Mouse (Mus musculus) megakaryocyte-erythroid progenitor cell, adult 5 weeks (primary cell): ENCODE data around the gene Mtfp1. TPM values are rescaled to one million over a fixed set of nuclear protein-coding genes. Genes with fewer than 3 reads are reported as not detected.

Experiments
- polyA plus RNA-seq: library from polyadenylated mRNA; stranded (reverse); fragments of >175 nt; gene quantifications from 2 replicates; pipeline ENCODE4 v1.2.3, GENCODE M21; 2012

Gene Mtfp1
- polyA plus RNA-seq = 13.1 and 14.4 TPM in 2 replicates

DNA sequence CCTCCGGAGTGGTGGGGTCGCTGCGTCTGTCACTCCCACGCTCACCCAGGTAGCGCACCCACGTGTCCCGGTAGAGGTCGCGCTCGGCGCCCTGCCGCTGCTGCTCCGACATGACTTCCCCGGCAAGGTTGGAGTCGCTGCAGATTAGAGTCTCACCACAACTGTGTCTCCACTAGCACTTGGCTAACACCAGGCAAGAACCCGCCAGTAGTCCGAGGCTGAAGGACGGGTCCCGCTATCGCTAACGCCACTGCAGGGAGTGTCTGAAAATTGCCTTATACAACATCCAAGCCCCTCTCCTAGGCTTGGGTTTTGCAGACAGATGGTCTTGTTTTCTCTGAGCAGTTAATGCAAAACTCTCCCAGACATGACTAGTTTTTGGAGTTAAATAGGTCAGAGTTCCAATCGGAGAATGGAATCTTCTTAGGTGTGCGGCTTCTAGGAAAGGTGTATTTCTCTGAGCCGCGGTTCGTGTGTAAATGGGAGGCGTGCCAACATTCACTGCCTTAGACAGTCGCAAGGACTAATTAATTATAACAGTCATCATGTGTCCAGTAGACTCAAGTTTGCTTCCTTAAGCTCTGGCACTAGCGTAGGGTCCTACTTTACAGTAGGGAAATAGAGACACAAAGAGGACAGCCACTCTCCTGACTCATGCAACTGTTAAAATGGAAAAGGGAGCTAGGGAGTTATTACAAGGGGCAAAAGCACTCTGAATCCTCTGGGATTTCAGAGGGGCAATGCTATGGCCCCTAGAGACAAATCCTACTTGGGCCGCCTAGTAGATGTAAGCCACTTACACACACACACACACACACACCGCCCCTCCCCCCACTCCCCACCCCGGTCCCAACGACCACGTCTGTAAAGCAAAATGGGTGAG is at the start of gene Mtfp1:
Gene Mtfp1, minus strand, starts transcription at position 275 of the 883 bp plus-strand sequence.

DNA sequence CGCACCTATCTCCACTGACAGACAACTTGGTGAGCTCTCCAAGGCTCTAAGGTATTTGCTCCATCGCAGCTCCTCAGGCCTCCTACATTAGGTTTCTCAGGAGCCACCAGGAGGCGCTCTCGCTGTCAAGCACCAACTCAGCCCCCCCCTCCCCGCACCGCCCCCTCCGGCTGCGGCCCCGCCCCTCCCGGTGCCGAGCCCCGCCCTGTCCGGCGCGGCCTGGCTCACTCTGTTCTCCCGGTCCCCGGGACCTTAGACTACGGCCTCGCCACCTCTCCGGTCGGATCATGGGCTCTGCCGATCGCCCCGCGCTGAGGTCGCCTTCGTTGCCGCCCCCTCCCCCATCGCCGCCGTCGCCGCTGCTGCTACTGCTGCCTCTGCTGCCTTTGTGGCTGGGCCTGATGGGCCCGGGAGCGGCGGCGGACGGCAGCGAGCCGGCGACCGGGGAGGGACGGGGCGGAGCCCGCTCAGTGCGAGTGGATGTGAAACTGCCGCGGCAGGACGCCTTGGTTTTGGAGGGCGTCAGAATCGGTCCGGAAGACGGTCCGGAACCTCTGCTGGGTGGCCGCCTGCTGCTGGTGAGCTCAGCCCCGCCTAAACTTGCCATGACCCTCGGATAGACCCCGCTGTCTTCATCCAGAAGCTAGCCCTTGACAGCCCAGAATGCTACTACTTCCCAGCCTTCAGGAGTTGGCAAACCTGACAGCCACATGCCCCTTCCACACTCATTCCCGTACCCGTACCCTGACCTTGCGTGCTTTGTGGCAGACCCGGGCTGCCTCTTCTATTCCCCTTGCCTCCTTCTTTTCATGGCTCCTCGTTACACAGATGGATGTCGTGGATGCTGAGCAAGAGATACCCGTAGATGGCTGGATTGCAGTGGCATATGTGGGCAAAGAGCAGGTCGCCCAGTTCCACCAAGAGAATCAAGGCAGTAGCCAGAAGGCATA is 40.0 kb upstream of the Mtfp1 start, which contains the start of gene Rnf215:
Gene Rnf215, plus strand, starts transcription at position 217 of the 950 bp plus-strand sequence.

DNA sequence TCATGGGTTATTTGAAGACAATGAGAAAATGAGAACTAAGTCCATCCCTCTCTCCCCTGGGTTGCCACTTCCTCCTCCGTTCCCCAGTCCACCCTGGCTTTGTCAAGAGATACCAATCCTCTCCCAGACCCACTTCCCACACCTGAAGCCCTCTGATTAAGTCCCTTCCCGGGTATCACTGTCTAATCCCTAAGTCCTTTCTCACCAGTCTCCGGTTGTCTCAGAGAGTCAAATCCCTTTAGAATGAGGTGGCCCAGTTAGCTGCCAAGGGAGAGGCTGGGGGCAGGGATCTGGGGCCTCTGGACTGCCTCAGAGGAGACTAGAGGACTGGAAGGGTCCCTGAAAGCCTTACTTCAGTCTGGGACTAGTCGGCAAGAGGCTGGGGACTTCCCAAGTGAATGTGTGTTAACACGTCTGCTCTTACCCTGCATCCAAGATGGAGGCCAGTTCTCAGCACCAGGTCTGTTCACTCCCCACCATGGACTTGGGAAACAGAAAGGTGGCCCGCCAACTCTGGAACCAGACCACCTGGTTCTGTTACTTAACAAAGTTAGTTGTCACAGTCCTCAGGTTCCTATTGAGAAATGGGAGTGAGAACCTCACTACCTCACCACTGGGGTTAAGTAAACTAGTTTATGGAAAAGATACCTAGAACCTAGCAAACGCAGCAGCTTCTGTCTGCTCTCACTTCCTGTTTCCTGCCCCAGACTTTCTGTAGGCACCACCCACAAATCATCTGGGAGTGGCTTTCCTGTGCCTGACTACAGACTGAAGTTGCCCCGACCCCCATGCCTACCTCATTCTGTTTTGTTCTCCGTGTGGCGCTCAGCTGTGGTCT is 27.7 kb upstream of the Mtfp1 start, which contains the start of gene Sec14l2:
Gene Sec14l2, minus strand, starts transcription at position 674 of the 838 bp plus-strand sequence.

DNA sequence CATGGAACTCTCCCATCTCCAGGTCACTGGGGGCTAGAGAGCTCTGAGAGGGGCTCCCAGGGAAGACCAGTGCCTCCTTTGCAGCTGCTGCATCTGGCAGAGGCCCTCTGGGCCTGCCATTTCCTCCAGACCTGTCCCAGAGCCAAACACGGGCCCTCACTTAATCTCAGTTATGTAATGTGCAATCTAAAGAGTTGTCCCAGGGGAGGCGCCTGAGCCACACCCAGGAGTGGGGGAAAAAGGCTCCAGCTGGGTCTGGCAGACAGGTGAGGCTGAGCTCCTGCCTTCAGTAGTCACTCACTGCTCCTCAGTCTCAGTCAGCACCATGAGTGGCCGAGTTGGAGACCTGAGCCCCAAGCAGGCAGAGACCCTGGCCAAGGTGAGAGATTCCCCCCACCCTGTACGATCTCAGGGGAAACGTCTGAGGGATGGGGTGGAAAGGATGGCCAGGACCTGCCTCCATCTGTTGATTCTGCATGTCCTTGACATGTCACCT is 30.6 kb downstream of the Mtfp1 start, which contains the start of gene Sec14l3:
Gene Sec14l3, plus strand, starts transcription at position 215 of the 496 bp plus-strand sequence.

Other genes starting within 250 kb of the Mtfp1 start
- 0.02 and 0.09 TPM in 2 replicates for gene Osbp2, start 231.5 kb downstream of the Mtfp1 start, polyA plus RNA-seq
- gene 4921536K21Rik, start 200.3 kb downstream of the Mtfp1 start, polyA plus RNA-seq = not detected in 2 replicates
- gene Dusp18, start 200.2 kb downstream of the Mtfp1 start, polyA plus RNA-seq = 0.19 and 0.40 TPM in 2 replicates
- gene Slc35e4, start 180.8 kb downstream of the Mtfp1 start, polyA plus RNA-seq = 21.2 and 22.1 TPM in 2 replicates
- 16.1 and 23.8 TPM in 2 replicates for gene Tcn2, start 163.3 kb downstream of the Mtfp1 start, polyA plus RNA-seq
- 59.0 and 68.9 TPM in 2 replicates for gene Pes1, start 131.5 kb downstream of the Mtfp1 start, polyA plus RNA-seq
- not detected in 2 replicates for gene 4930556J24Rik, start 118.7 kb downstream of the Mtfp1 start, polyA plus RNA-seq
- gene Gal3st1, start 111.8 kb downstream of the Mtfp1 start, polyA plus RNA-seq = 0.97 and 1.1 TPM in 2 replicates
- gene Sec14l4, start 64.0 kb downstream of the Mtfp1 start, polyA plus RNA-seq = not detected in 2 replicates
- gene Sec14l3, start 30.6 kb downstream of the Mtfp1 start, polyA plus RNA-seq = not detected in 2 replicates
- 6.2 and 6.5 TPM in 2 replicates for gene Sec14l2, start 28.0 kb upstream of the Mtfp1 start, polyA plus RNA-seq
- gene Rnf215, start 39.8 kb upstream of the Mtfp1 start, polyA plus RNA-seq = 14.4 and 20.7 TPM in 2 replicates
- gene Ccdc157, start 64.8 kb upstream of the Mtfp1 start, polyA plus RNA-seq = 0.81 and 1.6 TPM in 2 replicates
- gene Sf3a1, start 64.9 kb upstream of the Mtfp1 start, polyA plus RNA-seq = 125 and 133 TPM in 2 replicates
- gene Tbc1d10a, start 91.3 kb upstream of the Mtfp1 start, polyA plus RNA-seq = 16.8 and 18.2 TPM in 2 replicates
- 1.3 and 2.1 TPM in 2 replicates for gene Castor1, start 122.8 kb upstream of the Mtfp1 start, polyA plus RNA-seq
- gene Osm, start 141.0 kb upstream of the Mtfp1 start, polyA plus RNA-seq = 14.1 and 44.3 TPM in 2 replicates
- gene Lif, start 162.1 kb upstream of the Mtfp1 start, polyA plus RNA-seq = 7.1 and 9.4 TPM in 2 replicates